Mouse (Mus musculus) limb, embryonic 15.5 days (tissue): ENCODE data around the gene Slc16a12. TPM values are rescaled to one million over a fixed set of nuclear protein-coding genes. Genes with fewer than 3 reads are reported as not detected.
"Not testable (repeated sequence)": the region's sequence is repeated elsewhere in the genome, so short reads cannot be mapped to it uniquely, and the experiment has no call there.

Source experiments
- ATAC-seq: fragments of 200-750 bp; cut with Nextera tagmentation; 2 replicates; pipeline ENCODE4 v1.8.0; 2017; ENCODE audit warnings: low read depth, moderate TSS enrichment; ENCODE audit not compliant: insufficient number of reproducible peaks, low FRiP score, low TSS enrichment
- H3K27ac ChIP-seq: fragments of 300-500 bp; sonication (generic); 2 replicates; pipeline ENCODE4 v1.5.1; 2015; ENCODE audit warnings: moderate library complexity, mild to moderate bottlenecking, inconsistent platforms
- H3K27me3 ChIP-seq: fragments of 300-500 bp; sonication (generic); 2 replicates; pipeline ENCODE4 v1.6.1; 2015; ENCODE audit warnings: inconsistent platforms
- H3K36me3 ChIP-seq: fragments of 300-500 bp; sonication (generic); 2 replicates; pipeline ENCODE4 v1.6.1; 2015; ENCODE audit warnings: inconsistent platforms
- H3K4me1 ChIP-seq: fragments of 300-500 bp; sonication (generic); 2 replicates; pipeline ENCODE4 v1.6.1; 2015; ENCODE audit warnings: inconsistent platforms
- H3K4me2 ChIP-seq: fragments of 300-500 bp; sonication (generic); 2 replicates; pipeline ENCODE4 v1.6.1; 2015; ENCODE audit warnings: mild to moderate bottlenecking, inconsistent platforms
- H3K4me3 ChIP-seq: fragments of 300-500 bp; sonication (generic); 2 replicates; pipeline ENCODE4 v1.5.1; 2015; ENCODE audit warnings: mild to moderate bottlenecking, inconsistent platforms
- H3K9ac ChIP-seq: fragments of 300-500 bp; sonication (generic); 2 replicates; pipeline ENCODE4 v1.6.1; 2015; ENCODE audit warnings: inconsistent platforms
- H3K9me3 ChIP-seq: fragments of 300-500 bp; sonication (generic); 2 replicates; pipeline ENCODE4 v1.6.1; 2016; ENCODE audit warnings: inconsistent platforms
- WGBS: fragments of 180-500 bp; shearing (Covaris S2); methylation state at CpG from one replicate; pipeline ENCODE4 v1.1.7; 2015; 5-methylcytosine and 5-hydroxymethylcytosine counted together
- polyA plus RNA-seq: library from polyadenylated mRNA; unstranded; fragments of >200 nt; fragmentation: Nextera tagmentation; extraction: Ambion mirVana; gene quantifications from 2 replicates; pipeline ENCODE4 v1.2.1, GENCODE M21; 2015

Gene Slc16a12
- polyA plus RNA-seq, 1 experiment from 2014 or later: 0.90 TPM

DNA sequence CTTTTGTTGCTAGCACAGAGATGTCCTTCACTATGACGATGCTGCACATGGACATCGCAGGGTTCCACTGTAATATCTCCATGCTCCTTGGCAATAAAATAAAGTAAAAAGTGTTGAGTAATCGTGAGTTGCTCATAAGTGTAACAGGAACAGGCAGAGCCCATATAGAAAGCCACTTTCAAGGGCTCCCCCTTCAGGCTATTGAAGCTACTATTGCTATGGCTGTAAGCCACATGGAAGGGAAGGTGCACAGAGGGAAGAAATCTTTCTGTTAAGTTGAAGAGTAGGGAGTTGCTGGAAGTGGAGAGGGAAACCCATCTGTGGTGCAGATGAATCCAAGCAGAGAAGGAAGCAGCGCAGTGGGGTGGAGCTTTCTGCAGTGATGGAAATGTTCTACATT, 4.1 kb upstream of the Slc16a12 start:
- no peak overlapping the region for H3K4me2 ChIP-seq
- peaks cover 15% of the 10 kb centered on the region for H3K27me3 ChIP-seq
- H3K27ac ChIP-seq: no peak overlapping the region
- H3K9ac ChIP-seq: no peak overlapping the region
- peaks cover 13% of the 10 kb centered on the region for H3K4me1 ChIP-seq
- WGBS: 72% methylated on average over 4 of the region's 4 CpGs
- H3K4me3 ChIP-seq: no peak overlapping the region
- H3K9me3 ChIP-seq: no peaks in the 10 kb centered on the region
- no peaks in the 10 kb centered on the region for H3K36me3 ChIP-seq
- ATAC-seq: no peak

DNA sequence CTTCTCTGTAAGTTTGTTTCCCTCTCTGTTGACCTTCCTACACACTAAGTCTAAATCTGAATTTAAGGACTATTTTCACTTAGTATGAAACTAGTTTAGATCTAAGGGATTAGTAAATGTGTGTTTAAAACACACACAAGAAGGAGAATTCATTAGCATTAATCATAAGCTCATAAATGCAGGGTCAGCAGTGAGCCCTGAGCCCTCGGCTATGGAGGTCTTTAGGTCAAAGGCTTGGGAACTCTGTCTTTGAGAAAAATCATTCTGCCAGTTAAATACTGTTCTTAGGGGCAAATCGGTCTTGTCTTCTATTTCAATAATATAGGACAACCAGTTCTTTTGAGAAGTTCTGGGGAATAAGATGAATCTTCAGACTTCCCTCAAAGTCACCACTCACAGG, 1.9 kb upstream of the Slc16a12 start:
- H3K4me2 ChIP-seq: no peak overlapping the region
- no peaks in the 10 kb centered on the region for H3K9me3 ChIP-seq
- no peak overlapping the region for H3K4me3 ChIP-seq
- H3K27ac ChIP-seq: no peak overlapping the region
- H3K9ac ChIP-seq: no peak overlapping the region
- ATAC-seq: no peak
- H3K4me1 ChIP-seq: peaks cover 13% of the 10 kb centered on the region
- no peaks in the 10 kb centered on the region for H3K36me3 ChIP-seq
- peaks cover 19% of the 10 kb centered on the region for H3K27me3 ChIP-seq
- WGBS: 66% methylated on average over 2 of the region's 2 CpGs

DNA sequence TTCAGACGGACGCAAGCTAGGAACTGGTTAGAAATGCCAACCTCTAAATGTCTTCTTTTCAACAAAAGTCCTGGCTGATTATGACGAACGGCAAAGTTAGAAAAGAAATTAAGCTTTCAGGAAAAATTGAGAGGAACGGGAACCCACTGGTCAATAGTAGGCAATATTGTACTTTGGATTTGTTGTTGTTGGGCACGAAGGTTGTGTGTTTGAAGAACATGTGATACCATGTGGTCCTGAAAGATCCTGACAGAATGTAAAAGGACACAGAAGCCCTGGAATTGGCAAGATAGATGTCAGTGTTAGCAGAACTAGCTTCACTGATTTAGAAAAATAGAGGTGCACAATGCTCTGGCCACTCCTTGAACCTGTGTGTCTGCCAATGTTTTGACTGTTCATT, 880 bp upstream of the Slc16a12 start:
- H3K4me3 ChIP-seq, H3K27ac ChIP-seq, ATAC-seq, H3K9me3 ChIP-seq, H3K9ac ChIP-seq, H3K36me3 ChIP-seq, H3K4me2 ChIP-seq: not testable (repeated sequence)
- WGBS: 88% methylated on average over 6 of the region's 6 CpGs
- Histone ChIP-seq H3K4me1 (peaks cover 13% of the 10 kb centered on the region), H3K27me3 (peaks cover 19% of the 10 kb centered on the region)

DNA sequence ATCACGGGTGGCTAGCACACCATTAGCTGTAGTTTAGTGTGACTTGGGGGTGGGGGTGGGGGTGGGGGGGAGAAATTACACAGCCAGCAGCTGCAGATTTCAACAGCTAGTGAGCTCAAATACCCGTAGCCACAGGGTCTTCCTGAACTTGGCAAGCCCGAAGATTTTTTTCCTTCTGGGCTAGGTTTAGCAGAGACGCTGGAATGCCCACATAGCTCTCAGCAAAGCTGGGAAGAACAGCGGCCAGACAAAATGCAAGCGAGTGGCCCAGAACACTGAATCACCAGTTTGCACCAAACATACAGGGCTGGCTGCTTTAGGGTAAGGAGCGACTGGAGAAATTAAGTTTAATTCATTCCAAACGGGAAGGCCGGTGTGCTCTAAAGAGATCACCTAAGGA, 888 bp downstream of the Slc16a12 start:
- Histone ChIP-seq H3K36me3 (no peaks in the 10 kb centered on the region), H3K27me3 (peaks cover 19% of the 10 kb centered on the region), H3K27ac (no peak overlapping the region), H3K9me3 (no peaks in the 10 kb centered on the region), H3K4me3 (peak overlapping the region; percentile 56), H3K9ac (no peak overlapping the region), H3K4me2 (peak overlapping the region; percentile 99), H3K4me1 (peaks cover 13% of the 10 kb centered on the region)
- 6% methylated on average over 9 of the region's 9 CpGs for WGBS
- no peak for ATAC-seq

DNA sequence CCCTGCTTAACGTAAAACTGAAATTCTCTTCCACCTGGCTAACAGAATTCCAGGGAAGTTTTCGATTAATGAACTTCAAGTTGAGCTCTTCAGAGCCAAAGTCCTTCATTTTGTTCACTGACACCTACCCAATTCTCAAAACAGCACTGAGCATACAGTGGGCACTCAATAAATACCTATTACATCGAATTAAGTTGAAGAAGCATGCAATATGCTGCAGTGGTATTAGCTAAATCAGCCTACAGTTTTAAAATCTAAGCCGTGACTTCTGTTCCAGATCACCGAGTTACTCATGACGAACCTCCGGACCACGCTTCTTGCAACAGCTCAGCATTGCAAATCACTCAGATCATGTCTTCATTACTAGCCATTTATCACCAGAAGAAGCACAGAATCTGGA, 2.1 kb downstream of the Slc16a12 start:
- Histone ChIP-seq H3K4me3 (no peak overlapping the region), H3K4me1 (peaks cover 13% of the 10 kb centered on the region), H3K9me3 (no peaks in the 10 kb centered on the region), H3K9ac (no peak overlapping the region), H3K27ac (no peak overlapping the region), H3K36me3 (no peaks in the 10 kb centered on the region), H3K4me2 (no peak overlapping the region), H3K27me3 (peaks cover 19% of the 10 kb centered on the region)
- no peak for ATAC-seq
- WGBS: 69% methylated on average over 8 of the region's 8 CpGs

DNA sequence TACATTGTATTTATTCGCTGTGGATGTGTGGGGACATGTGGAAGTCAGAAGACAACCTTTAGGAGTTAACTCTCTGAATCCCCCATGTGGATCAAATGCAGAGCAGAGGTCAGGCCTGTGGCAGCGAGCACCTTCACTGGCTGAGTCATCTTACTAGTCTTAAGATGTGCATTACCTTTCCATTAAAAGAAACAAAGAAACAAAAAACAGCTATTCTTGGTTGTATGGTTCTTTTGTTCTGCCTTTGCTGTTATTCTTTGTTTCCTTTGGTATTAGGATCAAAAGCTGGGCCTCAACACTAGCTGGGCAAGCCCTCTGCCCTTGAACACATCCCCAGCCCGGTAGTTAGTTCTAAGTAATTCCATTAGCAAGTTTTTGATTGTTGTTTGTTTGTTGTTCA, 9.2 kb downstream of the Slc16a12 start:
- no peak overlapping the region for H3K27ac ChIP-seq
- H3K4me1 ChIP-seq: no peaks in the 10 kb centered on the region
- H3K9ac ChIP-seq: no peak overlapping the region
- H3K27me3 ChIP-seq: no peaks in the 10 kb centered on the region
- H3K4me3 ChIP-seq: no peak overlapping the region
- no peaks in the 10 kb centered on the region for H3K9me3 ChIP-seq
- WGBS: 82% methylated on average over 3 of the region's 3 CpGs
- H3K36me3 ChIP-seq: no peaks in the 10 kb centered on the region
- ATAC-seq: no peak
- no peak overlapping the region for H3K4me2 ChIP-seq

DNA sequence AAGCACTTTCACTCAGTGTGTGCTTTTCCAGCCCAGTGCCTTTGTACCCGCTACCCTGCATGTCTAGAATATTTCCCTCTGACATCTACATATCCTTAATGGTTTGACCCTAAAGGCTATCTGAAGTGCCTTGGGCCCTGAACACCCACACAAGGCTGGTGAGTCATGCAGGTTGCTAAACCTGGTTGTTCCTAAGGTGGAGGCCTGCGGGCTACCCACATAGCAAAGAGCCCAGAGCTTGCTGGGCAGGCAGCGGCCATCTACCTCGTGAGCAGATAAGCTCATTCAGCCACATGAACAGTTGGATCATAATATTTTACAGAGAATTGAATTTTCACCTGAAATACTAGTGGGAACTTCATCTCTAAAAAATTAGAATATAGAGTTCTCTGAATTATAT, 11.2 kb downstream of the Slc16a12 start:
- Histone ChIP-seq H3K4me1 (no peaks in the 10 kb centered on the region), H3K36me3 (no peaks in the 10 kb centered on the region), H3K4me3 (no peak overlapping the region), H3K27ac (no peak overlapping the region), H3K27me3 (no peaks in the 10 kb centered on the region), H3K9ac (no peak overlapping the region), H3K4me2 (no peak overlapping the region), H3K9me3 (no peaks in the 10 kb centered on the region)
- 87% methylated on average over 4 of the region's 4 CpGs for WGBS
- ATAC-seq: no peak

DNA sequence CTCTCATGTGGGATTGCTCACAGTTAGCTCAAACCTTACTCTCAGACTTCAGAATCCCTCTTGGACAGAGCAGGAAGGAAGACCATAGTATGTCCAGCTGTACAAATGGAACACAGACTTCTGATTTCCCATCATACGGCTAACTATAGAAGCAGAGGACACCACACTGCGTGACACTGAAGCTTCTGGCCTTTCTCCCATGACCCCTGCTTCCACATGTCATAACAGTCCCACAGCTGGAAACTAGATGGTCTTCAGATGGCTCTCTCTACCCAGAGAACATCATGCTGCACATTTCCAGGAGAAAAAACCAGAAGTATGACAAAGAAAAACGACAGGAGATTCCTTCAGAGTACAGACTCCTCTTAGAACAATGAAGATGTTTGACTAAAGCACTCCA, 14.1 kb downstream of the Slc16a12 start:
- no peak overlapping the region for H3K27ac ChIP-seq
- no peak overlapping the region for H3K9ac ChIP-seq
- H3K4me3 ChIP-seq: no peak overlapping the region
- no peaks in the 10 kb centered on the region for H3K36me3 ChIP-seq
- H3K27me3 ChIP-seq: no peaks in the 10 kb centered on the region
- no peak overlapping the region for H3K4me2 ChIP-seq
- ATAC-seq: no peak
- no peaks in the 10 kb centered on the region for H3K4me1 ChIP-seq
- WGBS: 80% methylated on average over 3 of the region's 3 CpGs
- H3K9me3 ChIP-seq: no peaks in the 10 kb centered on the region

DNA sequence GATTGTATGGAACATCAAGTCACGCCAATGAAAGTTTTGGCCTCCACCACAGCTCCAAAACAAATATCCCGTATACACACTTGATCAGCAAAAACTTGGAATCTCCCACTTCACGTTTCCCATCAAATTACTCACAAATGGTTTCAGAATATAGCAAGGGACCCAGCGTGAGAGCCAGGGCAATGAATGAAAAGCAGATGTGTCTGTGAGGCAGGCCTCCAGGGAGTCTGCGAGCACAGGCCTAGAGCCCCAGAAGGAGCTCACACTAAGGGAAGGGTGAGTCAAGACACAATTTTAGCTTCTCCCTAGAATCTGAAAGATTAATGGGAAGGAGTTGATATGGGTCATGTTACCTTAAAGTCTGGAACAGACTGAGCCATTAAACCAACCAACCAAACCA, 15.7 kb downstream of the Slc16a12 start:
- 32% methylated on average over 5 of the region's 5 CpGs for WGBS
- ATAC-seq: no peak
- Histone ChIP-seq H3K9ac (no peak overlapping the region), H3K4me3 (no peak overlapping the region), H3K27ac (no peak overlapping the region), H3K4me1 (no peaks in the 10 kb centered on the region), H3K27me3 (no peaks in the 10 kb centered on the region), H3K9me3 (no peaks in the 10 kb centered on the region), H3K4me2 (no peak overlapping the region), H3K36me3 (no peaks in the 10 kb centered on the region)

DNA sequence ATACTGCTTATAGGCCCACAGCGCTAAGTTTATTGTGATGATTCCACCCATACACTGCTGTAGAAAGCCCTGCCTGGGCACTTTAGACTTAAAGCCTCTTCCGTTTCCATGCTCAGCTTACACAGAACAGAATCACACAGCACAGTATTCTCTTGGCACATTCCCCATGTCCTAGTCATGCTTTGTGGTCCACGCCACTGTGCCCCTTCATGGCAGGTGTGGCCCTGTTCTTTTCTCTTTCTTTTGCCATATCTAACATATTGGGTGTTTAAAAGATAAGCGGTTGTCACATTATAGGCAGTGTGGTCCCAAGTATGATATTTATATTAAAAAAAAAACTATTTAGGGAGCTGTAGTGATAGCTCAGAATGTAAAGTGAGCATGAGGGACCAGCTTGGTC, 16.5 kb downstream of the Slc16a12 start:
- Histone ChIP-seq H3K4me3 (no peak overlapping the region), H3K4me2 (no peak overlapping the region), H3K27ac (no peak overlapping the region), H3K9me3 (no peaks in the 10 kb centered on the region), H3K36me3 (no peaks in the 10 kb centered on the region), H3K27me3 (no peaks in the 10 kb centered on the region), H3K9ac (no peak overlapping the region), H3K4me1 (no peaks in the 10 kb centered on the region)
- 90% methylated on average over 4 of the region's 4 CpGs for WGBS
- no peak for ATAC-seq

DNA sequence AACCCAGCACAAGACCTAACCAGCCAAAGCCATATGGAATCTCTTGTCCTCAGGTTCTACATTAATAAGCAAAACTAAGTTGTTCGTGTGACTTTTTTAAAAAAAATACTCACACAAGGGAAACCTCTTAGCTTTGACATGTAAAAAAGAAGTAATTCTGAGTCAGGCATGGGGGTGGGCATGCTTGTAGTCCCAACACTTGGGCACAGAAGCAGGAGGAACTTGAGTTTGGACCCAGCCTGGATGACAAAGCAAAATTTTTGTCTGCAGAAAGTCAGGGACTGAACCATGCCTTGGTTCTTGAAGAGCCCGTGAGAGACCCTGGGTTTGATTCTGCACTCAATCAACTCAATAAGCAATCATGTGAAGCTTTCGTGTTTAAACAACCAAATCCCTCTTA, 17.6 kb downstream of the Slc16a12 start:
- Histone ChIP-seq H3K9me3 (no peaks in the 10 kb centered on the region), H3K27ac (no peak overlapping the region), H3K4me1 (no peaks in the 10 kb centered on the region), H3K9ac (no peak overlapping the region), H3K27me3 (no peaks in the 10 kb centered on the region), H3K4me3 (no peak overlapping the region), H3K36me3 (no peaks in the 10 kb centered on the region), H3K4me2 (no peak overlapping the region)
- ATAC-seq: no peak
- WGBS: 77% methylated on average over 3 of the region's 3 CpGs

DNA sequence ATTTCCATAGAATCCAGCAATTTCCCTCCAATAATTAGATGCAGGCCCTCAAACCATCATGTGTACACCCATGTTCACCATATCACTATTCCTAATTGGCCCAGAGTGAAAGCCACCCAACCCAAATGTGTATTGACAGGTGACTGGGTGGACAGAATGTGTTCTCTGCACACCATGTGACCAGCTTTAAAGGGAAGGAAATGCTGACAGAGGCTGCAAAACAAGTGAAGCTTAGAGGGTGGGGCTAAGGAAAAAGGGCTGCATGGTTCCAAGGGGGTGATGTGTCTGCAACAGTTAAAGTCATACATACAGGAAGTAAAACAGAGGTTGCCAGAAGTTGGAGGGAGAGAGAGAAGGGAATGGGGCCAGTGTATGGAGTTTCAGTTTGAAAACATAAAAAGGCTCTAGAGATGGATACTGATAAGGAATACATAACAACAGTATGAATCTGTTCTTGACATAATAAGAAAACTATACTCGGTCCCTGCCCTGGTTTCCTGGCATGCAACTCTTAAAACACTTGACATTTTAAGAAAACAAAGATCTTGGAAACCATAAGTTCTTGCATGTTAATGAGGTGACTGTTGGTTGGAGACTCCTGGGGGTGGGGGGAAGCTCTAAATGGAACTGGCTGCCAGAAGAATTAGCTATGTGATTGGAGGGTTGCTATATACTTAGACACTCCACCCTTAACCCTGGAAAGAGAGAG, 20.7 kb downstream of the Slc16a12 start:
- Histone ChIP-seq H3K4me3 (no peak overlapping the region), H3K9ac (no peak overlapping the region), H3K36me3 (no peaks in the 10 kb centered on the region), H3K9me3 (no peaks in the 10 kb centered on the region), H3K4me2 (no peak overlapping the region), H3K27me3 (no peaks in the 10 kb centered on the region), H3K4me1 (no peaks in the 10 kb centered on the region), H3K27ac (no peak overlapping the region)
- WGBS: 82% methylated on average over 1 of the region's 1 CpGs
- no peak for ATAC-seq

DNA sequence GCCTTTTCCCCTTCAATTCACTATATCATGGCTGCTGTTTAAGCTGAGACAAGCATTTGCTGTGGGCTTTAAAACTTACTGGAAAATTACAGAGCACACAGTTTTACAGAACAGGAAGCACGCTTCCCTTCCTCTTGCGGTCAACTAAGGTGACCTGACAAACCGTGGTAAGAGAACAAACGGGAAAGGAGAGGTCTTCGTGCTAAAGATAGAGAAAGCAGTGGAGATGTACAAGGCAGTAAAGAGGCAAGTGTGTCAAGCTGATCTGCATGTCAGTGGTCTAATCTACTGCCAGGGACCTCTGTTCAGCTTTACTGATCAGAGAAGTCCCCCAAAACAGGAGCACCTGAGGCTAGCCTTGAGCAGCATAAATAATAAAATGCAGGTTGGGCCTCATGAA, 21.7 kb downstream of the Slc16a12 start:
- Histone ChIP-seq H3K9me3 (no peaks in the 10 kb centered on the region), H3K27ac (no peak overlapping the region), H3K9ac (no peak overlapping the region), H3K4me3 (no peak overlapping the region), H3K4me1 (no peaks in the 10 kb centered on the region), H3K4me2 (no peak overlapping the region), H3K27me3 (no peaks in the 10 kb centered on the region), H3K36me3 (no peaks in the 10 kb centered on the region)
- no peak for ATAC-seq
- 74% methylated on average over 5 of the region's 5 CpGs for WGBS
